Mouse (Mus musculus): Measurements from ENCODE around the gene Zdhhc23. TPM values are rescaled to one million over a fixed set of nuclear protein-coding genes. Genes with fewer than 3 reads are reported as not detected.
A peak's percentile ranks its signal among the peaks of the same experiment; 100 is the strongest.

Gene Zdhhc23
- polyA plus RNA-seq, 1 experiment from 2014 or later: 0.18 TPM

GRCm38 (mm10) chr16:43999541-43999940, 19.9 kb upstream of the Zdhhc23 start:
- Histone ChIP-seq H3K27me3 (no peaks in the 10 kb centered on the region), H3K9ac (no peak overlapping the region)

GRCm38 (mm10) chr16:43999111-43999510, 19.5 kb upstream of the Zdhhc23 start:
- H3K36me3 ChIP-seq (replicated peaks): no peaks in the 10 kb centered on the region
- no peaks in the 10 kb centered on the region for H3K4me1 ChIP-seq (replicated peaks)
- no peak overlapping the region for H3K4me3 ChIP-seq (replicated peaks)
- WGBS (ENCODE audit: insufficient replicate concordance): 68% methylated on average over 8 of the region's 8 CpGs
- no peaks in the 10 kb centered on the region for H3K9me3 ChIP-seq (replicated peaks)
- no peaks in the 10 kb centered on the region for H3K27me3 ChIP-seq
- H3K9ac ChIP-seq: no peak overlapping the region
- peak overlapping the region; percentile 20 for H3K4me2 ChIP-seq
- no peak overlapping the region for H3K27ac ChIP-seq (replicated peaks)
- no peak for ATAC-seq (ENCODE audit: insufficient read depth)

More at GRCm38 (mm10) chr16:43999541-43999940, 19.9 kb upstream of the Zdhhc23 start:
- Histone ChIP-seq H3K9me3 (replicated peaks) (no peaks in the 10 kb centered on the region), H3K4me3 (replicated peaks) (no peak overlapping the region), H3K4me1 (replicated peaks) (no peaks in the 10 kb centered on the region), H3K27ac (replicated peaks) (no peak overlapping the region), H3K36me3 (replicated peaks) (no peaks in the 10 kb centered on the region), H3K4me2 (no peak overlapping the region)
- no peak for ATAC-seq (ENCODE audit: insufficient read depth)
- 69% methylated on average over 5 of the region's 5 CpGs for WGBS (ENCODE audit: insufficient replicate concordance)

- H3K27me3 ChIP-seq: no peaks in the 10 kb centered on the region
- no peak for ATAC-seq (ENCODE audit: insufficient read depth)
- WGBS (ENCODE audit: insufficient replicate concordance): 53% methylated on average over 3 of the region's 3 CpGs
Measured at GRCm38 (mm10) chr16:43994623-43995022, 15.0 kb upstream of the Zdhhc23 start.

DNA sequence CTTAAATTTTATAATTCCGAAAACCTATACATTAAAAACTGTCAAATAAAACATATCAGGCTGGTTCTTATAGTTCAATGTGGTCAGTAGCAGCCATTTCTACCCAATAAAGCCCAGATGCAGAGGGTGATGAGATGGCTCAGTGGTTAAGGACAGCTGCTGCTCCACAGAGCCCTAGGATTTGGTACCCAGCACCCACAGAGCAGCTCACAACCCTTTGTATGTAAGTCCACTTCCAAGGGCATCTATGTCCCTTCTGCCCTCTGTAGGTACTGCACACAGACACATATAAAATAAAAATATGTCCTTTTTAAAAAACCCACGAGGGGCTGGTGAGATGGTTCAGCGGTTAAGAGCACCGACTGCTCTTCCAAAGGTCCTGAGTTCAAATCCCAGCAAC, 6.7 kb upstream of the Zdhhc23 start:
- ATAC-seq (ENCODE audit: insufficient read depth): no peak
- no peak overlapping the region for H3K27ac ChIP-seq (replicated peaks)
- WGBS (ENCODE audit: insufficient replicate concordance): 77% methylated on average over 4 of the region's 4 CpGs
- H3K9ac ChIP-seq: no peak overlapping the region
- H3K4me1 ChIP-seq (replicated peaks): no peaks in the 10 kb centered on the region
- H3K27me3 ChIP-seq: no peaks in the 10 kb centered on the region
- no peaks in the 10 kb centered on the region for H3K9me3 ChIP-seq (replicated peaks)
- H3K4me3 ChIP-seq (replicated peaks): no peak overlapping the region
- no peaks in the 10 kb centered on the region; the same call in 1 of the 2 replicates for H3K36me3 ChIP-seq (replicated peaks)
- H3K4me2 ChIP-seq: no peak overlapping the region

More at GRCm38 (mm10) chr16:43994623-43995022, 15.0 kb upstream of the Zdhhc23 start:
- H3K9ac ChIP-seq: no peak overlapping the region
- H3K4me2 ChIP-seq: no peak overlapping the region
- H3K36me3 ChIP-seq (replicated peaks): no peaks in the 10 kb centered on the region
- H3K4me3 ChIP-seq (replicated peaks): no peak overlapping the region
- no peak overlapping the region for H3K27ac ChIP-seq (replicated peaks)
- no peaks in the 10 kb centered on the region for H3K9me3 ChIP-seq (replicated peaks)
- H3K4me1 ChIP-seq (replicated peaks): no peaks in the 10 kb centered on the region

- WGBS (ENCODE audit: insufficient replicate concordance): 11% methylated on average over 9 of the region's 9 CpGs
- no peaks in the 10 kb centered on the region for H3K36me3 ChIP-seq (replicated peaks)
- H3K4me2 ChIP-seq: peak overlapping the region; percentile 93
- peak overlapping the region; percentile 65 for H3K4me3 ChIP-seq (replicated peaks)
- no peak for ATAC-seq (ENCODE audit: insufficient read depth)
- H3K27me3 ChIP-seq: peaks cover 31% of the 10 kb centered on the region
- no peak overlapping the region for H3K9ac ChIP-seq
- H3K9me3 ChIP-seq (replicated peaks): no peaks in the 10 kb centered on the region
- H3K4me1 ChIP-seq (replicated peaks): peaks cover 14% of the 10 kb centered on the region
- H3K27ac ChIP-seq (replicated peaks): no peak overlapping the region
Measured at GRCm38 (mm10) chr16:43980110-43980609, 569 bp upstream of the Zdhhc23 start.

DNA sequence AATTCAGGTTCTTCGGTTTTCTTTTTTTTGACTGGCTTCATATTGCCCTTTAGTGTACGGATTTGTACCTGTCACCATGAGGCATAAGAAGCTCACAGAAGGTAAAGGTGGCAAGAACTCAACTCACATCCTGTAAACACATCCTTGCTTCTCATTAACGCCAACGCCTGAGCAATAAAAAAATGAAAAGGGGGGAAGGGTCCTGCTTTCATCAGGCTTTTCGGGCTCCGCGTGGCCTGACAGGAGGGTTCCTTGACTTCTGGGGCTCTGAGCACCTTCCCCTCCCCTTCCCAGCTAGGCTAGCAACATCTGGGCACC, 622 bp downstream of the Zdhhc23 start:
- Histone ChIP-seq H3K4me2 (peak overlapping the region; percentile 93), H3K9me3 (replicated peaks) (no peaks in the 10 kb centered on the region), H3K36me3 (replicated peaks) (no peaks in the 10 kb centered on the region), H3K9ac (0 out of 2 replicates have a peak overlapping the region, but pooled peaks have one; percentile 35), H3K4me3 (replicated peaks) (peak overlapping the region; percentile 65), H3K27me3 (peaks cover 31% of the 10 kb centered on the region), H3K27ac (replicated peaks) (no peak overlapping the region), H3K4me1 (replicated peaks) (peaks cover 14% of the 10 kb centered on the region)
- WGBS (ENCODE audit: insufficient replicate concordance): 21% methylated on average over 7 of the region's 7 CpGs
- no peak for ATAC-seq (ENCODE audit: insufficient read depth)

DNA sequence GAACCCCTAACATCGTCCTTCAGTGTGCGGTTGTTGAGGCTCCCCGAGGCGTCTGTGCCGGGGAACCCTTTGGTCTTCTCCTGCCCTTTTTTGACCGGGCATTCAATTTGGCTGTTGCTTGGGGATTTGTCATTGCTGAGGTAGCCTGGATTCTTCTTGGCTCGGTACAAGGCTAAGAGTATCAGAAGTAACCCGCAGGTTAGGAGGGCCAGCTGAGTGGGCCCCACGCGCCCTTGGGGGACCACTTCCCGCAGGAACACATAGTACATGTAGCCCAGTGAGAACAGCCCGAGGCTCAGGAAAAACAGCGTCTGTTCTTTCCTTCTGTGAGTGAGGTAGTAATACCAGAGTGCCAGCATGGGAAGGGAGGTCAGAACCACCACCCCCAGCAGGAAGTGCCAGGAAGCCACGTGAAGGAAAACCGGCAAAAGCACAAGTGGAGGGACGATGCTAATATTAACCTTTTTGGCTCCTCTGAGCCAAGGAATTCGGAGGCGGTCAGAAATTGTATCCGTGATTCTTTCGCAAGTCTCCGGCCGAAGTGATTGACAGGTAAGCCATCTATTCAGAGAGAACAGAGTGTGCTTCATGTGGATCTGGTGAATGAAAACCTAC, 5.9 kb downstream of the Zdhhc23 start:
- H3K4me2 ChIP-seq: no peak overlapping the region
- H3K9me3 ChIP-seq (replicated peaks): no peaks in the 10 kb centered on the region
- H3K9ac ChIP-seq: no peak overlapping the region
- H3K36me3 ChIP-seq (replicated peaks): no peaks in the 10 kb centered on the region
- WGBS (ENCODE audit: insufficient replicate concordance): 71% methylated on average over 22 of the region's 22 CpGs
- H3K27me3 ChIP-seq: peaks cover 10% of the 10 kb centered on the region
- H3K27ac ChIP-seq (replicated peaks): no peak overlapping the region
- H3K4me1 ChIP-seq (replicated peaks): no peaks in the 10 kb centered on the region
- H3K4me3 ChIP-seq (replicated peaks): no peak overlapping the region
- ATAC-seq (ENCODE audit: insufficient read depth): no peak

GRCm38 (mm10) chr16:43973147-43973546, 6.4 kb downstream of the Zdhhc23 start:
- Histone ChIP-seq H3K36me3 (replicated peaks) (no peaks in the 10 kb centered on the region), H3K4me2 (no peak overlapping the region), H3K9ac (no peak overlapping the region), H3K27ac (replicated peaks) (no peak overlapping the region), H3K4me3 (replicated peaks) (no peak overlapping the region), H3K4me1 (replicated peaks) (no peaks in the 10 kb centered on the region), H3K9me3 (replicated peaks) (no peaks in the 10 kb centered on the region), H3K27me3 (peaks cover 5% of the 10 kb centered on the region; the same call in 1 of the 2 replicates)
- WGBS (ENCODE audit: insufficient replicate concordance): 73% methylated on average over 11 of the region's 11 CpGs
- no peak for ATAC-seq (ENCODE audit: insufficient read depth)

GRCm38 (mm10) chr16:43972391-43972790, 7.2 kb downstream of the Zdhhc23 start:
- no peak overlapping the region for H3K9ac ChIP-seq
- H3K4me3 ChIP-seq (replicated peaks): no peak overlapping the region
- H3K36me3 ChIP-seq (replicated peaks): no peaks in the 10 kb centered on the region
- no peaks in the 10 kb centered on the region for H3K4me1 ChIP-seq (replicated peaks)
- 73% methylated on average over 2 of the region's 2 CpGs for WGBS (ENCODE audit: insufficient replicate concordance)
- peaks cover 2% of the 10 kb centered on the region; the same call in 1 of the 2 replicates for H3K27me3 ChIP-seq
- no peak for ATAC-seq (ENCODE audit: insufficient read depth)
- no peaks in the 10 kb centered on the region for H3K9me3 ChIP-seq (replicated peaks)
- no peak overlapping the region for H3K4me2 ChIP-seq
- H3K27ac ChIP-seq (replicated peaks): no peak overlapping the region

DNA sequence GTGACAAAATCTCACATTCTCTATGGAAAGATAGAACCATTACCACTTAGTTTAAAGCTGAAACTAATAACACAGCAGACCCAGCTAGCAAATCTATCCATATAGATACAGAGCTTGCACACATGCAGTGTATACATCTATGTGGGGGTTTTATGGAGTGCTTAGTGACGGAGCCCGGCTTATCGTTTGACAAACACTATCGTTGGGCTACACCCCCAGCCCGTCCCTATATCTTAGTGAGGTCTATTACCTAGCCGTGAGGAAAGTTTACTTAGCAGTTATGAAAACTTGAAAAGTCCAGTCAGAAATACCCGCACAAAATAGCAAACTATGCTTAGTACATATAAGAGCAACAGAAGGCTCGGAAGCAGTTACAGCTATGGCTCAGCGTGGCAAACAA, 7.8 kb downstream of the Zdhhc23 start:
- no peak for ATAC-seq (ENCODE audit: insufficient read depth)
- WGBS (ENCODE audit: insufficient replicate concordance): 82% methylated on average over 9 of the region's 9 CpGs

DNA sequence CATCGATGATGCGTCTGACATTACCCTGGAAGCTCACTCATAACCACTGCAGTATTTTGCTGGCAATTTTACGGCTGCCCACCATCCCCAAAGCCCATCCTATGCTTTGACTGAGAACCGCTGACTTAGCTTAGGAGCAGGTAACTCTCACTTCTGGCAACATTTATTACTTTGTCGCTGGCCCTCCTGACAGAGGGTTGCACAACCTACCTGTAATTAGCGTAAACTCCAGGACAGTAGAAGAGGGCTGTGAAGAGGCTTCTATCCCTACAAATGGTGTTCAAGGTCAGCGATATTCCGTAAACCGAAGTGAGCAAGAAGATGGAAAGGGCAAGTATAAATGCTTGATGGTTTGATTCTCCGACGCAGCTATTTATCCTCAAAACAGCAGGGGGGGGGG, 8.4 kb downstream of the Zdhhc23 start:
- ATAC-seq (ENCODE audit: insufficient read depth): no peak
- H3K4me3 ChIP-seq (replicated peaks): no peak overlapping the region
- H3K9ac ChIP-seq: no peak overlapping the region
- H3K27me3 ChIP-seq: no peaks in the 10 kb centered on the region
- no peaks in the 10 kb centered on the region for H3K36me3 ChIP-seq (replicated peaks)
- H3K4me2 ChIP-seq: no peak overlapping the region
- H3K9me3 ChIP-seq (replicated peaks): no peaks in the 10 kb centered on the region
- H3K4me1 ChIP-seq (replicated peaks): no peaks in the 10 kb centered on the region; the same call in 1 of the 2 replicates
- 82% methylated on average over 11 of the region's 11 CpGs for WGBS (ENCODE audit: insufficient replicate concordance)
- no peak overlapping the region for H3K27ac ChIP-seq (replicated peaks)

More for the DNA sequence above, 7.8 kb downstream of the Zdhhc23 start:
- Histone ChIP-seq H3K9me3 (replicated peaks) (no peaks in the 10 kb centered on the region), H3K9ac (no peak overlapping the region), H3K4me2 (no peak overlapping the region), H3K27ac (replicated peaks) (no peak overlapping the region), H3K4me3 (replicated peaks) (no peak overlapping the region), H3K36me3 (replicated peaks) (no peaks in the 10 kb centered on the region), H3K4me1 (replicated peaks) (no peaks in the 10 kb centered on the region), H3K27me3 (no peaks in the 10 kb centered on the region)

- no peak overlapping the region for H3K4me2 ChIP-seq
- H3K27me3 ChIP-seq: no peaks in the 10 kb centered on the region
- 53% methylated on average over 3 of the region's 3 CpGs for WGBS (ENCODE audit: insufficient replicate concordance)
- no peaks in the 10 kb centered on the region; the same call in 1 of the 2 replicates for H3K4me1 ChIP-seq (replicated peaks)
- no peak overlapping the region for H3K9ac ChIP-seq
- ATAC-seq (ENCODE audit: insufficient read depth): no peak
- H3K4me3 ChIP-seq (replicated peaks): no peak overlapping the region
- H3K27ac ChIP-seq (replicated peaks): no peak overlapping the region
- no peaks in the 10 kb centered on the region for H3K9me3 ChIP-seq (replicated peaks)
- H3K36me3 ChIP-seq (replicated peaks): no peaks in the 10 kb centered on the region
Measured at GRCm38 (mm10) chr16:43970426-43970825, 9.2 kb downstream of the Zdhhc23 start.
